Mouse (Mus musculus): ENCODE results near the gene Rasl10b. TPM values are rescaled to one million over a fixed set of nuclear protein-coding genes. Genes with fewer than 3 reads are reported as not detected.

Rasl10b gene
- total RNA-seq, 2 experiments from 2014 or later = 0.31 to 0.45 TPM

DNA sequence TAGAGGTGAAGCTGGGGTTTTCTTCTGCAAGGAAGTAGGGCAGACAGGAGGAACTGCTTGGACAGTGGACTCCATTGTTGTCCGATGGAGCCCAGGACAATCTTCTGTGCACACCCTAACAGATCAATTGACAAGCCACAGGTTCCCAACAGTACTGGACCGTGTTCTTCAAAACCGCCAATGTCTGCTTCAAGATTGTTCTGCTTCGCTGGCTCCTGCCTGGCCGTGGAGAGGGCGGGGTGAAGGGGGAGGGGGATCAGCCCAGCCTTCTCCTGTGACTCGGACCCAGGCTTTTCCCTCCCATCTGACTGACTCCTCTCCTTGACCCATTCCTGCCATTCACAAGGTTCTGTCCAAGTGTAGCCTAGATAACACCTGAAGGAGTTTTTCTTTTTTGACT lies 48.3 kb downstream of the Rasl10b start:
- intact Hi-C loops (cut with DNase I; ENCODE audit: low total_unique reads) = no loop called here
- no peak for DNase-seq

DNA sequence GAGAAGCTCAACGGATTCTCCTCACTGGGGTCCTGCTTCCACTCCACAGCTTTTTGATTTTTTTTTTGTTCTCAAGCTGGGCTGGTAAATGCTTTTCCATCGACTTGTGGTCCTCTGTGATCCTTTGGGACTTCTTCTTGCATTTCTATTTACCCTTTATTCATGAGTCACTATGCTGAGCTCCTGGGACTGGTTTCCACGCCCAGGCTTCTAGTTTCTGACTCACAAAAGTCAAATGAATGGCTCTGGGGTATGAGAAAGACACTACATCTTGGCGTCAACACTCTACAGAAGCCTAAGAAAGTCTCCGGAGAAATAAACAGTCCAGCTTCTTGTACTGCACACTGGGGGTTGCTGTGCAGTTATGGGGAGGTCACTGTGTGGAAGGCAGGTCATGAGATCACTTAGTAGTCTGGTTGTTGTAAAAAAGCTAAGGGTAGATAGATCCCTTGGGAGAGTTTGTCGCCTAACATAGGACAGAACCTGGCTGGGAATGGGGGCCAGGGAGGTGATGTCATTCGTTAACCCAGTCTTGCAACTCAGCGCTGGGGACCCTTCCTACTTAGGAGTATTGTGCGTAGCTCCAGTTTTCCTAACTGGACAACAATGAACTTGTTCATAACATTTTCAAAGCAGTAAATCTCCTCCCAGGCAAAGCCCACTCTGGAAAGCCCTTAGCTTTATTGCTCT lies 49.1 kb downstream of the Rasl10b start:
- intact Hi-C loops (cut with DNase I; ENCODE audit: low total_unique reads) = no loop called here
- DNase-seq = no peak

DNA sequence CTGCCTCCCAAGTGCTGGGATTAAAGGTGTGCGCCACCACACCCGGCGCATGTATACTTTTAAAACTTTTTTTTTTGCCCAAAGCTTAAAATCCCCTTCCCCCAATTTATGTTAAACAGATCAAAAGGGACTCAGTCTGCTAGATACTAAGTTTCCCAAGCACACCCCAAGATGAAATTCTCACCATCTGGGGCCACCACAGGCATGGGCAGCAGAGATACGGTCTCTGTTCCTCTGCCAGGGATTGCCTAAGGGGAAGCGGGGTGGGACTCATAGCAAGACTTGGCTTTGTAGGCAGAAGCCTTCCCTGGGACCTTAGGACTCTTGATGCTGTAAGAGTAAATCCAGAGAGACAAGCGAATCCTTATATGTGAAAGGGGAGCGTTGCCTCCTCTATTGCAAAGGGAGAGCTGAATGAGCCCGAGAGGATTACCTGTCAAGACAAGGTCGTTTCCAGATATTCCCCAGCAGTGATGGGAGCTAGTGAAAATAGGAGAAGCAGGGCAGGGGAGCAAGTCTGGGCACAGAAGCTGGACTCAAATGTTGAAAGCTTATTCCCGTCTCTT lies 52.6 kb downstream of the Rasl10b start:
- no peak for DNase-seq
- intact Hi-C loops (cut with DNase I; ENCODE audit: low total_unique reads) = no loop called here

DNA sequence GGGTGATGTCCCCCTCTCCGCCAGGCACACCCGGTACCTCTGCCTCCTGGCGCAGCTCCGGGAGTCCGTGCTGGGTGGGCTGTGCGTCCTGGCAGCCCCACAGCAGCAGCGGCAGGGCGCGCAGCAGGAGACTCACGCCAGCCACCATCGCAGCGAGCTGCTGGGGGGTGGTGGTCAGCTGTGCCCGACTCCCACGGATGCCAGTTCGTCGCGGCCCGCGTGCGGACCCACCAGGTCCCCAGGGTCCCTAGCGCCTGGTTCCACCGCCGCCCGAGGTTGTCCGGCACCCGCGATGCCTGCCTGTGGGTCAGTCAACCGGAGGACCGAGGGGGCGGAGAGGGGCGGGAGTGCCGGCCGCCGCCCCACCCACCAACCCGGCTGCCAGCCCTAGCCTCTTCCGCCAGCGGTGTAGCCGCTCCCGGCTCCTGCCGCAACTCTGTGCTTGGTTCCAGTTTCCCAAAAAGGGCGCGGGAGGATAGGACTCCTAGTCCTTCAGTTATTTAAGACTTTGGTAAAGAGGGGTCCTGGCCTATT lies 53.8 kb downstream of the Rasl10b start, which contains the start of gene Mmp28:
Gene Mmp28 (minus strand): TSS at position 361 of the 534 bp plus-strand sequence.
- peak; percentile 70 for DNase-seq
- intact Hi-C loops (cut with DNase I; ENCODE audit: low total_unique reads) = no loop called here

DNA sequence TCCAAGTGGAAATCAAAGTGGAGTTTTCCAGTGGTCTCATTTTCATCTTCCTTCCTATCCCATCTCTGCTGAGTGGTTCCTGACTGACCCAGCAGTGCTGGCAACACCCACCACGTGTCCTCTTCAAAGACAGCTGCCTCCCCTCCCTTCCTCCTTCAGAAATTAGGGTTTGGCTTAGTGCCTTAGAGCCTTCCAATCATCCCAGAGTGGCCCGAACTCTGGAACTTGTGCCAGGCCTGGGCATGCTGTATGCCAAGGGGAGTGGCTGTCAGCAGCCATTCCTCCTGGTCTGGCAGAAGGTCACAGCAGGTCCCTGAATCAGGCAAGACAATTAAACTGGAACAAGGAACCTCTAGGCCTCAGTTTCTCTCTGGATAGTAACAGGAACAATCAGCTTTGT lies 57.0 kb downstream of the Rasl10b start:
- peak; percentile 37 for DNase-seq
- intact Hi-C loops (cut with DNase I; ENCODE audit: low total_unique reads) = no loop called here

DNA sequence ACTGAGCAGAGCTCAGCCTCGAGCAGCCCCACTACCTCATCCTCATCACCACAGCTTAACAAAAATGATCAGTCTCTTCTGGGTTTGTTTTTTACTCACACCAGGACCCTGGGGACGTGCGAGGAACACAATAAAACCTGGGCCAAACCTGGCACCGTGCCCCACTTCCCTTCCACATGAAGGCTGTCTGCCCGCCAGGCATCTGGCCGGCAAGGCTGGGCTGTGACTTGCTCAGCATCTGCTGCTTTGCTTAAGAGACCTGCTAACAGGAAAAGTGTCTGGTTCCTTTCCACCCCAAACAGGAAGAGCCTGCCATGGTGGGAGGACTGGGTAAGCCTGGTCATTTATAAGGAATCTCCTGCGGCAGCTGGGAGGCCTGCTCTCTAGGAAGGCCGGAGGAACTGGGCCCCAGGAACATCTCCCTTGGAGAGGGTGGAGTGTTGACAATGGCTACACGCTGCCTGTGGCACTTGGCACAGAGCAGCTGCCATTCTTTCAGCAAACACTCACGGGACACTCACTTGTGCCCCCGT lies 58.2 kb downstream of the Rasl10b start:
- DNase-seq = peak; percentile 82
- intact Hi-C loops (cut with DNase I; ENCODE audit: low total_unique reads) = no loop called here

DNA sequence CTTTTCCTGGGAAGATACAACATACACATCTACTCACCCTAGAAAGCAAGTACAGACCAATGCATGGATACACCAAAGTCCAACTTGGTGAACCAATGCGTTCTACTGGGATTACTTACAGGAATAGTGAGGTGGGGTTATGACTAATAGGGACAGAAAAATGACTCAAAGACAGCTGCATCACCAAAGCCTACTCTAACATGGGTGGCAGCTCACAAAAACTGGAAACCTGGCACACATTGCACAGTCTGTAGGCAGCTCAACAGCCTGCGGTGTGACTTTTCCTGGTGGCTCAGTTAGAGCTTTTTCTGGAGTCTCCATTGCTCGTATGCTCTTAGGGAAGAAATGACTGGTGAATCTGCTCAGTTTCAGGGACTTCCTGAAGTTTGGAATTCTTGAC lies 59.8 kb downstream of the Rasl10b start:
- intact Hi-C loops (cut with DNase I; ENCODE audit: low total_unique reads) = loop anchor here (2.0 kb wide), 1 partner anchor 26 kb away; no protein-coding TSS in a partner anchor
- no peak for DNase-seq

Other genes starting within 250 kb of the Rasl10b start
- gene Slfn4, start 234.0 kb upstream of the Rasl10b start, total RNA-seq (2021) = under 1 TPM in 1 of 2 experiments, not detected in 1; 0.11 TPM
- gene Slfn3, start 217.8 kb upstream of the Rasl10b start, total RNA-seq (2021) = under 1 TPM; 0.66 to 0.96 TPM
- not detected for gene Slfn14, start 122.4 kb upstream of the Rasl10b start, total RNA-seq (2021)
- 10 to 100 TPM; 34.3 to 35.7 TPM for gene Ap2b1, start 110.1 kb upstream of the Rasl10b start, total RNA-seq (2021)
- 10 to 100 TPM; 11.1 to 13.8 TPM for gene Pex12, start 106.6 kb upstream of the Rasl10b start, total RNA-seq (2021)
- gene Gas2l2, start 20.3 kb downstream of the Rasl10b start, total RNA-seq (2021) = not detected
- gene 1700020L24Rik, start 28.5 kb downstream of the Rasl10b start, total RNA-seq (2021) = not detected
- 1 to 10 TPM; 3.7 to 4.0 TPM for gene Mmp28, start 53.9 kb downstream of the Rasl10b start, total RNA-seq (2021)
- gene Taf15, start 63.9 kb downstream of the Rasl10b start, total RNA-seq (2021) = 10 to 100 TPM; 22.5 to 24.5 TPM
- gene Heatr9, start 113.0 kb downstream of the Rasl10b start, total RNA-seq (2021) = not detected
- gene Ccl5, start 121.4 kb downstream of the Rasl10b start, total RNA-seq (2021) = not detected
- 1 to 10 TPM; 4.1 to 5.9 TPM for gene Ccl9, start 169.5 kb downstream of the Rasl10b start, total RNA-seq (2021)
- 1 to 10 TPM; 2.7 to 2.9 TPM for gene Ccl6, start 183.9 kb downstream of the Rasl10b start, total RNA-seq (2021)
- gene Rpl9-ps1, start 236.5 kb downstream of the Rasl10b start, total RNA-seq (2021) = not detected
- not detected for gene Ccl3, start 240.2 kb downstream of the Rasl10b start, total RNA-seq (2021)

Measured in gastrocnemius, postnatal 14 days (tissue).